ENCODE assay signal across 11 mouse cellular contexts in the genomic region with DNA sequence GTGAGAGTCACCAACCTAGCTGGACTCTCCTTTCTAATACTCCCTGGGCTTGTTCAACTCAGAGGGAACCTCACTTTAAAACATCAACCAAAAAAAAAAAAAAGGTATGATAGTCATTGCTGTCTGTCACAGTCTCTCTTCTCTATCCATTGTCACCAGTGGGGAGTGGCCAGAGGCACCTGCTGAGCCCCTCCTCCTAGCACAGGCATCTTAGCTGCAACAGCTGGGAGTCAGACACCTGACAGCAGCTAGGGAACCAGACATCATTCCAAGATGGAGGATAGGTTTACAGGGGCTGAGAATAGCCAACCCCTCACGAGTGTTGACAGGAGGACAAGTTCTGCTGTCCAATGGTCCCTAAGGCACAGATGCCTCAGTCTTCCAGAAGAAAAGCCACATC. TPM values are rescaled to one million over a fixed set of nuclear protein-coding genes. Genes with fewer than 3 reads are reported as not detected.
"Had no signal": no experiment of that assay in that cellular context is flagged by ENCODE, and none has a peak within 500 bp of the region (broad histone marks: within the 10 kb centered on the region; RNA-seq: fewer than 3 reads in every experiment).

No protein-coding gene starts in this region.

- H3K27ac ChIP-seq: liver, embryonic 13.5 days had no signal

- H3K27me3 ChIP-seq: liver, embryonic 13.5 days had no signal

- H3K4me3 ChIP-seq: liver, embryonic 13.5 days had no signal

- H3K36me3 ChIP-seq: liver, embryonic 13.5 days had no signal

- DNase-seq: kidney, adult 18-20 months; kidney, adult 9 months; kidney, postnatal 14 days; kidney, postnatal 4 days; liver, embryonic 13.5 days; lung, adult 2 months; lung, postnatal 14 days; lung, postnatal 4 days; midbrain, embryonic 14.5 days; spleen, adult 18-20 months had no signal

RNA-seq across cellular contexts. Expression of gene Poln, which starts 25.2 kb away (rescaled TPM):
- total RNA-seq: liver, adult 2 months had no signal
- polyA plus RNA-seq: liver, adult 2 months had no signal
